Mouse (Mus musculus): ENCODE measurements around the gene Fam131a. TPM values are rescaled to one million over a fixed set of nuclear protein-coding genes. Genes with fewer than 3 reads are reported as not detected.

The Fam131a gene
- polyA plus RNA-seq (2015; fragmentation: Nextera tagmentation; extraction: Ambion mirVana), result 56.4 and 63.2 TPM in 2 replicates

DNA sequence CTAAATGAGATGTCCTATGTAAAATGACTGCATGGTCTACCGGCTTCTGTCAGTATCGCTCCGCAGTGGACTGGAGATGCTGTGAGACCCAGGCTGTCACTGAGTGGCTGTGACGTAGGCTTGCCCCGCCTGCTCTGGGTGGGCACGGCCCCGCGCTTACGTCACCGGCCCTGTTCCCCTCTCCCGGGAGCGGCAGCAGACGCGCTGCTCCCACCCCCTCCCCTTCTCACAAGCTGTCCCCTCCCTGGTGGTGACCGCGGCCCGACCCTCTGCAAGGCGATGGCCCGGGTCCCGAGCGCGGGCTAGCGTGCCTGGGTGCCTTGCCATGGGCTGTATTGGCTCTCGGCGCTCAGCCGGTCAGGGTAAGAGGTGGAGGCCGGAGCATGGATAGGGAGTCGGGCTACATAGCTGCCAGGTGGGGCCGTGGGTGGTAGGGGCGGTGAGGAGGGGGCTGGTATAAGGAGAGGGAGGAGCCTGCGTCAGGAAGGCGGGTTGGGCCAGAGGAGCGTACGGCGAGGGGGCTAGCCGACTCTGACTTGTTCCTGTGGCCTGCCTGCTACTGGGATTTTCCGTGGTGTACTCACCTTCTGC, at the start of gene Fam131a:
TSS of gene Fam131a (plus strand) at position 131 of the 591 bp plus-strand sequence.

GRCm38 (mm10) chr16:20651076-20651946, 41.7 kb upstream of the Fam131a start, which contains the start of gene Psmd2:
Gene Psmd2, plus strand, starts transcription at chr16:20651652.

GRCm38 (mm10) chr16:20668013-20668412, 25.0 kb upstream of the Fam131a start, which contains the start of gene Eif4g1:
Gene Eif4g1, plus strand, starts transcription at chr16:20668313.

GRCm38 (mm10) chr16:20717181-20717977, 24.3 kb downstream of the Fam131a start, which contains the start of the genes Polr2h and Clcn2:
Gene Polr2h, plus strand, starts transcription at chr16:20717665.
Gene Clcn2, minus strand, starts transcription at chr16:20717746.

DNA sequence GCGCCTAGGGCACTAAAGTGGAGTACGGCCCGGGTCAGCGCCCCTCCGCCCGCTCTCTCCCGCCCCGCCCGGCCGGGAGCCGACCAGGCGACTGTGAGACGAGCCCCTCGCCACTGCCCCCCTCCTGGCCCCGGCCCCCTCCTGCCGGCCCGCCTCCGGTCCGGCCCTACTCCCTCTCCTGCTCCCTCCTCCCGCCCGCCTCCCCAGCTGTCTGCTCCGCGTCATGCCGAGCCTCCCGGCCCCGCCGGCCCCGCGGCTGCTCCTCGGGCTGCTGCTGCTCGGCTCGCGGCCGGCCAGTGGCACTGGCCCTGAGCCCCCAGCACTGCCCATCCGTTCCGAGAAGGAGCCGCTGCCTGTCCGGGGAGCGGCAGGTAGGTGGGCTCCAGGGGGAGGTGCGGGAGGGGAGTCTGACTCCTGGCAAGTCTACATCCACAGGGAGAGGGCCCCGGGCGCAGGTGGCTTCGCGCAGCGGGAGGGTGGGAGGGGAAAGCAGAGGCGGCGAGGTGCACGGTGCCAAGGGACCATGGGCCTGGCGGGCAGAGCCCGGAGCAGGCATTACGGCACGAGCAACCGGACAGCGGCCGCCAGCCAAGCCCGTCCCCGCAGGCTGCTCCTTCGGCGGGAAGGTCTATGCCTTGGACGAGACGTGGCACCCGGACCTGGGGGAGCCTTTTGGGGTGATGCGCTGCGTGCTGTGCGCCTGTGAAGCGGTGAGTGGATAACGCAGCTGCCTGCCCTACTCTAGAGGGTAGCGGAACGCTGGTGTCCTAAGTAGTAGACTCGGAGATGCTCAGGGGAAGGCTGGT, 40.1 kb downstream of the Fam131a start, which contains the start of gene Chrd:
TSS of gene Chrd (plus strand) at position 203 of the 806 bp plus-strand sequence.

DNA sequence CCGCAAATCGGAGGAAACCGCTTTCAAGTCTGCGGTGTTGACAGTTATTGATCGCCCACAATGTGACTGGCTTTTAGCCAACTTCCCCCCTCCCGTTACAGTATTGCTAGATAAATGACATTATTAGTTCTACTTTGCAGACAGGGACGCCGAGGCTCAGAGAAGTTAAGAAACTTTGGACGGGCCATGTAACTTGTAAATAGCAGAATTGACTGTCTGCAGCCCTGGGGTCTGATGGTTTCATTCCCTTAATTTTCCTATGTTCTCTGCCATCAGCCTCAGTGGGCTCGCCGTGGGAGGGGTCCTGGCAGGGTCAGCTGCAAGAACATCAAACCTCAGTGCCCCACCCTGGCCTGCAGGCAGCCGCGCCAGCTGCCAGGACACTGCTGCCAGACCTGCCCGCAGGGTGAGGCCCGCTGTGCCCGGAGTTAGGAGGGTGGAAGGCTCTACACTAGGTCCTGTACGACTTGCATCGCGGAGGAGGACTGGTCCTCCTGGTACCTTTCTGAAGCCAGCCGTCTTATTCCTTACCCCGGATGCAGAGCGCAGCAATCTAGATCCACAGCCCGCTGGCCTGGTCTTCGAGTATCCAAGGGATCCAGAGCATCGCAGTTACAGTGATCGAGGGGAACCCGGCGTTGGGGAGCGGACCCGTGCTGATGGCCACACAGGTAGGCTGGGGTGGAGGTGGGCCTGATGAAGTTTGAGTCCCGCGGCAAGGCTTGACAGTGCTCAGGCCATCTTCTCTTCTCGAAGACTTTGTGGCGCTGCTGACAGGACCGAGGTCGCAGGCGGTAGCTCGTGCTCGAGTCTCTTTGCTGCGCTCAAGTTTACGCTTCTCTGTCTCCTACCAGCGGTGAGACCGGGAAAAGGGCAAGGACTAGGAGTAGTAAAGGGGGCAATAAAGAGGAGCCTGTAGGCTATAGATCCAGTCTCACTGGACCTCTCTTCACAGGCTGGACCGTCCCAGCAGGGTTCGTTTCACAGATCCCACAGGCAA, 41.0 kb downstream of the Fam131a start, which contains the start of gene Thpo:
TSS of gene Thpo (minus strand) at position 781 of the 1,000 bp plus-strand sequence.

Other genes starting within 250 kb of the Fam131a start
- gene Eif2b5, start 194.4 kb upstream of the Fam131a start, polyA plus RNA-seq (2015; fragmentation: Nextera tagmentation; extraction: Ambion mirVana), result 88.5 and 88.8 TPM in 2 replicates
- gene Dvl3, start 176.3 kb upstream of the Fam131a start, polyA plus RNA-seq (2015; fragmentation: Nextera tagmentation; extraction: Ambion mirVana), result 21.3 and 26.8 TPM in 2 replicates
- gene Ap2m1, start 157.8 kb upstream of the Fam131a start, polyA plus RNA-seq (2015; fragmentation: Nextera tagmentation; extraction: Ambion mirVana), result 1,145 and 1,197 TPM in 2 replicates
- 77.6 and 85.8 TPM in 2 replicates for gene Abcf3, start 144.7 kb upstream of the Fam131a start, polyA plus RNA-seq (2015; fragmentation: Nextera tagmentation; extraction: Ambion mirVana)
- 54.5 and 66.7 TPM in 2 replicates for gene Vwa5b2, start 103.8 kb upstream of the Fam131a start, polyA plus RNA-seq (2015; fragmentation: Nextera tagmentation; extraction: Ambion mirVana)
- 5.4 and 5.9 TPM in 2 replicates for gene Eef1akmt4, start 81.6 kb upstream of the Fam131a start, polyA plus RNA-seq (2015; fragmentation: Nextera tagmentation; extraction: Ambion mirVana)
- 0.21 TPM in 1 of 2 replicates, not detected in the other for gene Gm49333, start 81.6 kb upstream of the Fam131a start, polyA plus RNA-seq (2015; fragmentation: Nextera tagmentation; extraction: Ambion mirVana)
- 34.5 and 40.8 TPM in 2 replicates for gene Alg3, start 81.5 kb upstream of the Fam131a start, polyA plus RNA-seq (2015; fragmentation: Nextera tagmentation; extraction: Ambion mirVana)
- 126 and 143 TPM in 2 replicates for gene Camk2n2, start 72.0 kb upstream of the Fam131a start, polyA plus RNA-seq (2015; fragmentation: Nextera tagmentation; extraction: Ambion mirVana)
- 14.8 and 20.3 TPM in 2 replicates for gene Ece2, start 63.4 kb upstream of the Fam131a start, polyA plus RNA-seq (2015; fragmentation: Nextera tagmentation; extraction: Ambion mirVana)
- gene Psmd2, start 41.6 kb upstream of the Fam131a start, polyA plus RNA-seq (2015; fragmentation: Nextera tagmentation; extraction: Ambion mirVana), result 259 and 279 TPM in 2 replicates
- 129 and 138 TPM in 2 replicates for gene Eif4g1, start 24.9 kb upstream of the Fam131a start, polyA plus RNA-seq (2015; fragmentation: Nextera tagmentation; extraction: Ambion mirVana)
- gene Polr2h, start 24.4 kb downstream of the Fam131a start, polyA plus RNA-seq (2015; fragmentation: Nextera tagmentation; extraction: Ambion mirVana), result 95.0 and 97.8 TPM in 2 replicates
- gene Clcn2, start 24.5 kb downstream of the Fam131a start, polyA plus RNA-seq (2015; fragmentation: Nextera tagmentation; extraction: Ambion mirVana), result 29.6 and 31.2 TPM in 2 replicates
- gene Chrd, start 39.9 kb downstream of the Fam131a start, polyA plus RNA-seq (2015; fragmentation: Nextera tagmentation; extraction: Ambion mirVana), result 5.7 TPM in 2 replicates
- gene Thpo, start 41.3 kb downstream of the Fam131a start, polyA plus RNA-seq (2015; fragmentation: Nextera tagmentation; extraction: Ambion mirVana), result 0.77 and 0.92 TPM in 2 replicates